Mouse (Mus musculus) liver, postnatal 0 days (tissue): Measurements from ENCODE around the gene Miox. TPM values are rescaled to one million over a fixed set of nuclear protein-coding genes. Genes with fewer than 3 reads are reported as not detected.

Experiments used
- ATAC-seq: fragments of 200-750 bp; cut with Nextera tagmentation; 2 replicates; pipeline ENCODE4 v1.8.0; 2017; ENCODE audit warnings: mild to moderate bottlenecking, moderate library complexity
- DNase-seq: peaks from one replicate; pipeline ENCODE4 v3.0.0-alpha.2; 2016
- H3K27ac ChIP-seq: fragments of 300-500 bp; sonication (generic); 2 replicates; pipeline ENCODE4 v1.5.1; 2014; ENCODE audit warnings: antibody characterized with exemption, moderate library complexity, mild to moderate bottlenecking, low read depth
- H3K27me3 ChIP-seq: fragments of 300-500 bp; sonication (generic); 2 replicates; pipeline ENCODE4 v1.6.1; 2014; ENCODE audit warnings: low read length, control low read depth, mixed read lengths; ENCODE audit not compliant: insufficient read depth
- H3K36me3 ChIP-seq: fragments of 300-500 bp; sonication (generic); replicated peaks from 2 replicates; pipeline ENCODE4 v1.6.1; 2014; ENCODE audit warnings: mild to moderate bottlenecking, control low read depth, low read length, moderate library complexity, mixed read lengths; ENCODE audit not compliant: insufficient read depth
- H3K4me1 ChIP-seq: fragments of 300-500 bp; sonication (generic); 2 replicates; pipeline ENCODE4 v1.6.1; 2014; ENCODE audit warnings: antibody characterized with exemption, mild to moderate bottlenecking, control low read depth; ENCODE audit not compliant: insufficient read depth
- H3K4me2 ChIP-seq: fragments of 300-500 bp; sonication (generic); 2 replicates; pipeline ENCODE4 v1.6.1; 2014; ENCODE audit warnings: low read depth, mild to moderate bottlenecking, low read length, moderate library complexity, mixed read lengths
- H3K4me3 ChIP-seq: fragments of 300-500 bp; sonication (generic); 2 replicates; pipeline ENCODE4 v1.5.1; 2014; ENCODE audit warnings: low read depth, low read length
- H3K9ac ChIP-seq: fragments of 300-500 bp; sonication (generic); replicated peaks from 2 replicates; pipeline ENCODE4 v1.6.1; 2014; ENCODE audit warnings: mild to moderate bottlenecking, moderate library complexity
- H3K9me3 ChIP-seq: fragments of 300-500 bp; sonication (generic); 2 replicates; pipeline ENCODE4 v1.6.1; 2016; ENCODE audit warnings: mild to moderate bottlenecking, control low read depth, low read length, mixed read lengths
- CTCF ChIP-seq: sonication (generic); IDR thresholded peaks from 2 replicates; pipeline ENCODE4 v1.5.1; 2016; ENCODE audit warnings: antibody characterized with exemption, low read depth
- EP300 ChIP-seq: IDR thresholded peaks from 2 replicates; pipeline ENCODE4 v1.6.1; 2016; ENCODE audit warnings: antibody characterized with exemption, low read depth, mild to moderate bottlenecking
- WGBS: fragments of 180-500 bp; shearing (Covaris S2); extraction: QIAGEN DNeasy Blood & Tissue Kit; methylation state at CpG from one replicate; pipeline ENCODE4 v1.1.7; 2014; ENCODE audit not compliant: insufficient replicate concordance; 5-methylcytosine and 5-hydroxymethylcytosine counted together
- polyA plus RNA-seq: library from polyadenylated mRNA; unstranded; fragments of >200 nt; fragmentation: Nextera tagmentation; extraction: Ambion mirVana; gene quantifications from 2 replicates; pipeline ENCODE4 v1.2.1, GENCODE M21; 2015

Miox gene
- polyA plus RNA-seq, 1 experiment from 2014 or later = 27.0 TPM

GRCm38 (mm10) chr15:89291521-89291920 lies 42.7 kb upstream of the Miox start:
- H3K9ac ChIP-seq = no peak overlapping the region
- TF ChIP-seq EP300 = no peak
- no peak for TF ChIP-seq CTCF
- no peak overlapping the region for H3K27ac ChIP-seq
- H3K4me3 ChIP-seq = no peak overlapping the region
- H3K9me3 ChIP-seq = no peaks in the 10 kb centered on the region
- peaks cover 73% of the 10 kb centered on the region for H3K36me3 ChIP-seq
- WGBS = 65% methylated on average over 3 of the region's 3 CpGs
- H3K4me2 ChIP-seq = no peak overlapping the region
- no peaks in the 10 kb centered on the region for H3K4me1 ChIP-seq
- H3K27me3 ChIP-seq = no peaks in the 10 kb centered on the region
- DNase-seq (no peak), ATAC-seq (peak; percentile 80)

GRCm38 (mm10) chr15:89292795-89293194 lies 41.4 kb upstream of the Miox start:
- no peak for TF ChIP-seq CTCF
- TF ChIP-seq EP300 = no peak
- WGBS = 38% methylated on average over 2 of the region's 2 CpGs
- Histone ChIP-seq H3K4me1 (no peaks in the 10 kb centered on the region), H3K36me3 (peaks cover 62% of the 10 kb centered on the region), H3K27ac (no peak overlapping the region), H3K9me3 (no peaks in the 10 kb centered on the region), H3K4me3 (no peak overlapping the region), H3K9ac (no peak overlapping the region), H3K27me3 (no peaks in the 10 kb centered on the region), H3K4me2 (no peak overlapping the region)
- DNase-seq (no peak), ATAC-seq (no peak)

DNA sequence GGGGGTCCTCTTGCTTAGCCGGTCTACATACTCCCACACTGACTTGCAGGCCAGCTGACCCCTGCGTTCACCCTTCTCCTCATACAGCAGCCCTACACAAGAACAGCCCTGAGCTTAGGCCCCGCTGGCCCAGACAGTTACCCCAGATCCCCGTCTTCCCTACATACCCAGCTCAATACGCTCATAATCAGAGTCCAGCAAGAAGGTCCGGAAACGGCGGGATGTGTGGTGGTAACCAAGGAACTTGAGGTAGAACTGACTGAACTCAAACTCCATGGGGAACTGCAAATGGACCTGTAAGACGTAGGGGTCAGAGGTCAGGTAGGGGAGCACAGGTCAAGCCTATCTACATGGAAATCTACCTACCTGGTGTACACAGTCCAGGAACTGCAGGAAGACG lies 40.4 kb upstream of the Miox start:
- H3K27ac ChIP-seq = no peak overlapping the region

DNA sequence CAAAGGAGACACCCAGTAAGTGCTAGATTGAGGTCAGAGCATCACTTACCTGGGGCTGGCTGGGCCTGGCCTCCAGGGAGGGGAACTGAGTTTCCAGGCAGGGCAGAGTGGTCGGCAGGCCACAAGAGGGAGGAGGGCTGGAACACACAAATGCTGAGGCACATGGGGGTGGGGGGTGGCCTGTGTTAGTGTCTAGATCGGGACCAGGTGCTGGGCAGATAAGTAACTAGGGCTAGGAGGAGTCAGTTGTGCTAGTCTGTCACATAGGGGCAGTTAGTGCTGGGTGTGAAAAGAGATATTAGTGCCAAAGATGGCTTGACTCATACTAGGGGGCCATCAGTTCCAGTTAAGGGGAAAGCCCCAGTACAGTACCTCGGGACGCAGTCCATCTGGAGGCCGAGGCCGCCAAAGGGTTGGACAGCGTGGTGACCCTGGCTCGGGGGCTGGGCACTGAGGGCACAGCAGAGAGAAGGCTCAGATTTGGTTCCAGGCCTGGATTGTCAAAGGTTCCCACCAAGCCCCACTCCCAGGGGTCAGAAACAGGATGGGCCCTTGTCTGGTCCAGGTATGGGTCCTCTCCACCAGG lies 38.5 kb upstream of the Miox start:
- ATAC-seq (peak; percentile 29; the same call in 1 of the 2 replicates), DNase-seq (no peak)
- Histone ChIP-seq H3K4me3 (no peak overlapping the region), H3K9ac (no peak overlapping the region), H3K4me1 (no peaks in the 10 kb centered on the region), H3K4me2 (no peak overlapping the region), H3K9me3 (no peaks in the 10 kb centered on the region), H3K36me3 (peaks cover 58% of the 10 kb centered on the region), H3K27me3 (no peaks in the 10 kb centered on the region), H3K27ac (no peak overlapping the region)
- no peak for TF ChIP-seq CTCF
- TF ChIP-seq EP300 = no peak
- 71% methylated on average over 8 of the region's 8 CpGs for WGBS

More for the DNA sequence above, 40.4 kb upstream of the Miox start:
- Histone ChIP-seq H3K27me3 (no peaks in the 10 kb centered on the region), H3K9me3 (no peaks in the 10 kb centered on the region), H3K4me2 (no peak overlapping the region), H3K4me3 (no peak overlapping the region), H3K9ac (no peak overlapping the region), H3K36me3 (peaks cover 56% of the 10 kb centered on the region), H3K4me1 (no peaks in the 10 kb centered on the region)
- ATAC-seq = no peak
- no peak for DNase-seq
- WGBS = 87% methylated on average over 10 of the region's 10 CpGs
- TF ChIP-seq EP300 (no peak), CTCF (no peak)

DNA sequence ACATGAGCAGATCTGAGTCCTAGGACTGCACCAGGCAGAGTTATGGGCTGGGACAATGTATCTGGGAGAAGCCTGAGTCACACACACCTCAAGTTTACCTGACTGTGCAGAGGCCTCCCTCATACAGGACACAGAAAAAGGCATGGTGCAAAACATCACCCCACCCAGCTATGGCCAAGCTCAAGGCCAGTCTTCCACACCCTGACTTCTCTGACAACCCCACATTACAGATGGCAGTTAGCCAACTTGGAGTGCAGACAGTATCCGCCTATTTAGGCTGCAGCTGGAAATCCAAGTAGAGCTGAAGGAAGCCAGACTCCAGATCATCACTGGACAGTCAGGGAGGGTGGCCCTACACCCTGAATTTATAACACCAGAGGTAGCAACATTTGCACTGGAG lies 37.7 kb upstream of the Miox start:
- Histone ChIP-seq H3K36me3 (peaks cover 63% of the 10 kb centered on the region), H3K9me3 (no peaks in the 10 kb centered on the region), H3K9ac (no peak overlapping the region), H3K4me3 (no peak overlapping the region), H3K4me1 (no peaks in the 10 kb centered on the region), H3K27me3 (no peaks in the 10 kb centered on the region), H3K27ac (no peak overlapping the region), H3K4me2 (no peak overlapping the region)
- no peak for DNase-seq
- no peak for TF ChIP-seq EP300
- no peak for TF ChIP-seq CTCF
- 70% methylated on average over 1 of the region's 1 CpGs for WGBS
- no peak for ATAC-seq

- ATAC-seq (no peak), DNase-seq (no peak)
- no peaks in the 10 kb centered on the region for H3K4me1 ChIP-seq
- 97% methylated on average over 2 of the region's 2 CpGs for WGBS
- no peak overlapping the region for H3K9ac ChIP-seq
- peaks cover 67% of the 10 kb centered on the region for H3K36me3 ChIP-seq
- no peak overlapping the region for H3K4me2 ChIP-seq
- H3K27ac ChIP-seq = no peak overlapping the region
- no peaks in the 10 kb centered on the region for H3K27me3 ChIP-seq
- TF ChIP-seq CTCF = no peak
- TF ChIP-seq EP300 = no peak
- no peaks in the 10 kb centered on the region for H3K9me3 ChIP-seq
- H3K4me3 ChIP-seq = no peak overlapping the region
Observed at GRCm38 (mm10) chr15:89297695-89298094, 36.5 kb upstream of the Miox start.
